21 mouse cellular contexts compared by ENCODE assay signal in genomic region chr3:30118594-30119297, GRCm38 (mm10).
DNase-seq lines count a peak whose midpoint lies in the region; ATAC-seq lines count a peak whose summit lies in the region.
"Had no signal": no experiment of that assay in that cellular context is flagged by ENCODE, and none has a peak within 500 bp of the region (broad histone marks: within the 10 kb centered on the region; RNA-seq: fewer than 3 reads in every experiment).

No protein-coding gene starts in this region.

- ATAC-seq in embryonic facial prominence, embryonic 14.5 days (ENCODE audit: low read depth) = no peak
- ATAC-seq in lung, embryonic 16.5 days (ENCODE audit: low read depth) = peak; percentile 89
- no peak for ATAC-seq in limb, embryonic 12.5 days (ENCODE audit: insufficient number of reproducible peaks, insufficient read depth, low FRiP score, low TSS enrichment, low read depth)
- ATAC-seq: forebrain, embryonic 13.5 days; forebrain, postnatal 0 days; hindbrain, embryonic 16.5 days had no signal

- H3K27ac ChIP-seq in embryonic facial prominence, embryonic 14.5 days (replicated peaks; ENCODE audit: low read depth, low read length) = no peak overlapping the region
- H3K27ac ChIP-seq in embryonic facial prominence, embryonic 10.5 days (replicated peaks) = no peak overlapping the region
- peak overlapping the region; percentile 50 for H3K27ac ChIP-seq in lung, embryonic 16.5 days (ENCODE audit: low read length)
- 0 out of 2 replicates have a peak overlapping the region, but pooled peaks have one; percentile 2 for H3K27ac ChIP-seq in limb, embryonic 12.5 days
- H3K27ac ChIP-seq: embryonic facial prominence, embryonic 12.5 days; forebrain, embryonic 13.5 days; heart, adult 2 months; hindbrain, embryonic 12.5 days had no signal

- 65% methylated on average over 7 of the region's 7 CpGs for WGBS in embryonic facial prominence, embryonic 14.5 days
- WGBS in embryonic facial prominence, embryonic 10.5 days = 85% methylated on average over 7 of the region's 7 CpGs
- WGBS in lung, embryonic 16.5 days = 51% methylated on average over 7 of the region's 7 CpGs
- WGBS in limb, embryonic 12.5 days = 82% methylated on average over 7 of the region's 7 CpGs

- H3K9me3 ChIP-seq in embryonic facial prominence, embryonic 14.5 days (ENCODE audit: control insufficient read depth, low read length) = no peaks in the 10 kb centered on the region
- H3K9me3 ChIP-seq in embryonic facial prominence, embryonic 10.5 days = no peaks in the 10 kb centered on the region
- no peaks in the 10 kb centered on the region for H3K9me3 ChIP-seq in lung, embryonic 16.5 days (ENCODE audit: control insufficient read depth, low read length)
- H3K9me3 ChIP-seq in limb, embryonic 12.5 days = no peaks in the 10 kb centered on the region
- H3K9me3 ChIP-seq: embryonic facial prominence, embryonic 12.5 days; forebrain, embryonic 13.5 days; heart, embryonic 12.5 days; hindbrain, embryonic 12.5 days had no signal

- H3K27me3 ChIP-seq in embryonic facial prominence, embryonic 14.5 days (replicated peaks; ENCODE audit: control insufficient read depth, insufficient read depth, low read length) = no peaks in the 10 kb centered on the region
- no peaks in the 10 kb centered on the region for H3K27me3 ChIP-seq in embryonic facial prominence, embryonic 10.5 days (replicated peaks; ENCODE audit: low read depth, poor library complexity, severe bottlenecking)
- H3K27me3 ChIP-seq in lung, embryonic 16.5 days (ENCODE audit: control insufficient read depth, insufficient read depth, low read depth, low read length) = no peaks in the 10 kb centered on the region
- no peaks in the 10 kb centered on the region for H3K27me3 ChIP-seq in limb, embryonic 12.5 days
- H3K27me3 ChIP-seq: embryonic facial prominence, embryonic 12.5 days; forebrain, embryonic 13.5 days; heart, embryonic 12.5 days; hindbrain, embryonic 12.5 days had no signal

- no peak overlapping the region for H3K4me2 ChIP-seq in embryonic facial prominence, embryonic 14.5 days (ENCODE audit: low read depth, low read length)
- H3K4me2 ChIP-seq in lung, embryonic 16.5 days (ENCODE audit: low read depth, low read length) = no peak overlapping the region
- no peak overlapping the region for H3K4me2 ChIP-seq in limb, embryonic 12.5 days
- H3K4me2 ChIP-seq: embryonic facial prominence, embryonic 12.5 days; forebrain, embryonic 13.5 days; heart, embryonic 12.5 days; hindbrain, embryonic 12.5 days had no signal

- peak; percentile 19 for DNase-seq in embryonic facial prominence, embryonic 14.5 days (ENCODE audit: low spot score)
- DNase-seq in embryonic facial prominence, embryonic 10.5 days (ENCODE audit: low spot score) = no peak
- no peak for DNase-seq in lung, adult 18-20 months
- no peak for DNase-seq in liver
- DNase-seq in retina, embryonic 14.5 days (ENCODE audit: low spot score) = no peak
- DNase-seq: adrenal gland, adult 2 months; adrenal gland, postnatal 25 days; cerebellum, adult 2 months; cerebellum, postnatal 14 days; embryo, embryonic 11 days; forebrain, postnatal 0 days; gastrocnemius, postnatal 14 days; heart, adult 2 months; heart, postnatal 4 days had no signal

- no peak overlapping the region for H3K4me3 ChIP-seq in embryonic facial prominence, embryonic 14.5 days (ENCODE audit: low read depth, low read length)
- no peak overlapping the region for H3K4me3 ChIP-seq in embryonic facial prominence, embryonic 10.5 days
- H3K4me3 ChIP-seq in lung, embryonic 16.5 days (ENCODE audit: low read length) = no peak overlapping the region
- no peak overlapping the region for H3K4me3 ChIP-seq in limb, embryonic 12.5 days (replicated peaks)
- H3K4me3 ChIP-seq: embryonic facial prominence, embryonic 12.5 days; forebrain, embryonic 13.5 days; heart, adult 2 months; heart, embryonic 12.5 days; hindbrain, embryonic 12.5 days had no signal

- no peaks in the 10 kb centered on the region for H3K36me3 ChIP-seq in embryonic facial prominence, embryonic 14.5 days (ENCODE audit: control insufficient read depth, insufficient read depth, low read length)
- no peaks in the 10 kb centered on the region for H3K36me3 ChIP-seq in embryonic facial prominence, embryonic 10.5 days (replicated peaks)
- H3K36me3 ChIP-seq in lung, embryonic 16.5 days (ENCODE audit: control insufficient read depth, insufficient read depth, low read length) = 0 out of 2 replicates have a peak, but pooled peaks cover 2% of the 10 kb centered on the region
- H3K36me3 ChIP-seq in limb, embryonic 12.5 days = no peaks in the 10 kb centered on the region
- H3K36me3 ChIP-seq: embryonic facial prominence, embryonic 12.5 days; heart, embryonic 12.5 days; hindbrain, embryonic 12.5 days had no signal

- H3K9ac ChIP-seq in embryonic facial prominence, embryonic 14.5 days (ENCODE audit: low read depth, low read length) = no peak overlapping the region
- H3K9ac ChIP-seq in lung, embryonic 16.5 days (ENCODE audit: low read length) = no peak overlapping the region
- H3K9ac ChIP-seq in limb, embryonic 12.5 days (replicated peaks) = no peak overlapping the region
- H3K9ac ChIP-seq: embryonic facial prominence, embryonic 12.5 days; forebrain, embryonic 13.5 days; forebrain, postnatal 0 days; heart, embryonic 12.5 days; hindbrain, embryonic 12.5 days had no signal

- H3K4me1 ChIP-seq in embryonic facial prominence, embryonic 14.5 days (ENCODE audit: control insufficient read depth, insufficient read depth, low read length) = 0 out of 2 replicates have a peak, but pooled peaks cover 10% of the 10 kb centered on the region
- peaks cover 12% of the 10 kb centered on the region for H3K4me1 ChIP-seq in embryonic facial prominence, embryonic 10.5 days
- H3K4me1 ChIP-seq in lung, embryonic 16.5 days (replicated peaks; ENCODE audit: control insufficient read depth, insufficient read depth, low read length) = peaks cover 3% of the 10 kb centered on the region; the same call in 1 of the 2 replicates
- H3K4me1 ChIP-seq in limb, embryonic 12.5 days (replicated peaks) = peaks cover 18% of the 10 kb centered on the region
- H3K4me1 ChIP-seq: embryonic facial prominence, embryonic 12.5 days; forebrain, embryonic 13.5 days; heart, embryonic 12.5 days; hindbrain, embryonic 12.5 days had no signal

Comparison
In these comparisons a context has a peak if more than half of its experiments do, and no peak if none do; other contexts are left out.
1. H3K27ac ChIP-seq: peak in lung, embryonic 16.5 days (single experiment) and limb, embryonic 12.5 days (single experiment); none in embryonic facial prominence, embryonic 14.5 days (single experiment) and embryonic facial prominence, embryonic 10.5 days (single experiment).